Mouse (Mus musculus) heart, embryonic 12.5 days (tissue): ENCODE measurements around the gene Fam117a. TPM values are rescaled to one million over a fixed set of nuclear protein-coding genes. Genes with fewer than 3 reads are reported as not detected.

Source experiments
- ATAC-seq: fragments of 200-750 bp; cut with Nextera tagmentation; 2 replicates; pipeline ENCODE4 v1.8.0; 2017; ENCODE audit warnings: moderate TSS enrichment, moderate library complexity; ENCODE audit not compliant: insufficient number of reproducible peaks, low FRiP score
- H3K27ac ChIP-seq: fragments of 300-500 bp; sonication (generic); 2 replicates; pipeline ENCODE4 v1.5.1; 2016; ENCODE audit warnings: mild to moderate bottlenecking, moderate library complexity; ENCODE audit not compliant: poor library complexity, severe bottlenecking
- H3K27me3 ChIP-seq: fragments of 300-500 bp; sonication (generic); replicated peaks from 2 replicates; pipeline ENCODE4 v1.6.1; 2016; ENCODE audit warnings: mild to moderate bottlenecking, moderate library complexity
- H3K36me3 ChIP-seq: fragments of 300-500 bp; sonication (generic); 2 replicates; pipeline ENCODE4 v1.6.1; 2016; ENCODE audit warnings: mild to moderate bottlenecking, moderate library complexity
- H3K4me1 ChIP-seq: fragments of 300-500 bp; sonication (generic); replicated peaks from 2 replicates; pipeline ENCODE4 v1.6.1; 2016; ENCODE audit warnings: mild to moderate bottlenecking
- H3K4me2 ChIP-seq: fragments of 300-500 bp; sonication (generic); 2 replicates; pipeline ENCODE4 v1.6.1; 2016; ENCODE audit warnings: mild to moderate bottlenecking, moderate library complexity
- H3K4me3 ChIP-seq: fragments of 300-500 bp; sonication (generic); 2 replicates; pipeline ENCODE4 v1.5.1; 2016; ENCODE audit warnings: mild to moderate bottlenecking
- H3K9ac ChIP-seq: fragments of 300-500 bp; sonication (generic); 2 replicates; pipeline ENCODE4 v1.6.1; 2016; ENCODE audit warnings: mild to moderate bottlenecking, moderate library complexity
- H3K9me3 ChIP-seq: fragments of 300-500 bp; sonication (generic); replicated peaks from 2 replicates; pipeline ENCODE4 v1.6.1; 2016; ENCODE audit warnings: mild to moderate bottlenecking, moderate library complexity
- WGBS: fragments of 180-500 bp; shearing (Covaris S2); methylation state at CpG from one replicate; pipeline ENCODE4 v1.1.7; 2016; 5-methylcytosine and 5-hydroxymethylcytosine counted together
- polyA plus RNA-seq: library from polyadenylated mRNA; unstranded; fragments of >200 nt; fragmentation: Nextera tagmentation; extraction: Ambion mirVana; gene quantifications from 2 replicates; pipeline ENCODE4 v1.2.1, GENCODE M21; 2016

Fam117a gene
- polyA plus RNA-seq, 1 experiment from 2014 or later, result 12.9 TPM

- Histone ChIP-seq H3K27ac (no peak overlapping the region), H3K36me3 (peaks cover 39% of the 10 kb centered on the region), H3K9ac (no peak overlapping the region; the same call in 1 of the 2 replicates), H3K9me3 (no peaks in the 10 kb centered on the region), H3K27me3 (no peaks in the 10 kb centered on the region), H3K4me3 (no peak overlapping the region), H3K4me1 (no peaks in the 10 kb centered on the region), H3K4me2 (no peak overlapping the region)
- no peak for ATAC-seq
- WGBS, result 32% methylated on average over 5 of the region's 5 CpGs
Observed at GRCm38 (mm10) chr11:95393500-95393816, 56.6 kb downstream of the Fam117a start.

GRCm38 (mm10) chr11:95394112-95394511 is 57.3 kb downstream of the Fam117a start:
- Histone ChIP-seq H3K4me1 (no peaks in the 10 kb centered on the region), H3K27ac (no peak overlapping the region), H3K27me3 (no peaks in the 10 kb centered on the region), H3K9me3 (no peaks in the 10 kb centered on the region), H3K9ac (no peak overlapping the region), H3K4me3 (no peak overlapping the region), H3K36me3 (peaks cover 33% of the 10 kb centered on the region), H3K4me2 (no peak overlapping the region)
- no peak for ATAC-seq
- WGBS, result 56% methylated on average over 5 of the region's 5 CpGs

DNA sequence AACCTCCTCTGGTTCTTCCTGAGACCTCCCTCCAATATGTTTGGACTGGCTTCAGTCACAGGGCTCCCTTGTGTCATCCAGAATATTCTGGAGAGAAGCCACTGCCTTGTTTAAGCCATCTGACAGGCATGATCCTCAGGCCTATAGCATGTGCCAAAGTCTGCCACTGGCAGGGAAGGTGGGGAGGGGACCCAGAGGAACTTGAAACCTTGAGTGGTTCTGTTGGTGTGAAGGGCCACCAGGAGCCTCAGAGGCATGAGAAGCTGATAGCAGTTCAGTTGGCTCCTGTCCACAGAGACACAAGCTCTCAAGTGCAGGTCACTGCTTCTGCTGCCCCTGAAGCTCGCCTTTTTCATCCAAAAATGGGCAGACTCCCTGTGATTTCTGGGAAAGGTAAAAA is 59.7 kb downstream of the Fam117a start:
- H3K27ac ChIP-seq, result no peak overlapping the region
- H3K4me3 ChIP-seq, result no peak overlapping the region
- no peaks in the 10 kb centered on the region for H3K4me1 ChIP-seq
- H3K9ac ChIP-seq, result 0 out of 2 replicates have a peak overlapping the region, but pooled peaks have one; percentile 15
- H3K4me2 ChIP-seq, result no peak overlapping the region
- ATAC-seq, result no peak
- no peaks in the 10 kb centered on the region for H3K9me3 ChIP-seq
- no peaks in the 10 kb centered on the region; the same call in 1 of the 2 replicates for H3K27me3 ChIP-seq
- WGBS, result 65% methylated on average over 1 of the region's 1 CpGs
- H3K36me3 ChIP-seq, result peaks cover 10% of the 10 kb centered on the region

- H3K4me3 ChIP-seq, result no peak overlapping the region
- ATAC-seq, result no peak
- H3K36me3 ChIP-seq, result no peaks in the 10 kb centered on the region
- H3K4me1 ChIP-seq, result peaks cover 13% of the 10 kb centered on the region
- 57% methylated on average over 14 of the region's 14 CpGs for WGBS
- H3K27me3 ChIP-seq, result no peaks in the 10 kb centered on the region; the same call in 1 of the 2 replicates
- H3K27ac ChIP-seq, result no peak overlapping the region
- no peak overlapping the region for H3K9ac ChIP-seq
- no peaks in the 10 kb centered on the region for H3K9me3 ChIP-seq
- peak overlapping the region; percentile 11; the same call in 1 of the 2 replicates for H3K4me2 ChIP-seq
Observed at GRCm38 (mm10) chr11:95397843-95398835, 61.3 kb downstream of the Fam117a start.

GRCm38 (mm10) chr11:95399520-95400020 is 62.8 kb downstream of the Fam117a start:
- no peak for ATAC-seq
- H3K36me3 ChIP-seq, result no peaks in the 10 kb centered on the region
- no peak overlapping the region for H3K4me2 ChIP-seq
- no peak overlapping the region for H3K4me3 ChIP-seq
- no peaks in the 10 kb centered on the region; the same call in 1 of the 2 replicates for H3K27me3 ChIP-seq
- H3K9me3 ChIP-seq, result no peaks in the 10 kb centered on the region
- H3K27ac ChIP-seq, result no peak overlapping the region
- no peak overlapping the region for H3K9ac ChIP-seq
- WGBS, result 74% methylated on average over 13 of the region's 13 CpGs
- peaks cover 19% of the 10 kb centered on the region for H3K4me1 ChIP-seq

GRCm38 (mm10) chr11:95401568-95401967 is 64.8 kb downstream of the Fam117a start:
- H3K9me3 ChIP-seq, result no peaks in the 10 kb centered on the region
- no peak overlapping the region for H3K4me2 ChIP-seq
- H3K27ac ChIP-seq, result no peak overlapping the region
- no peaks in the 10 kb centered on the region for H3K36me3 ChIP-seq
- H3K27me3 ChIP-seq, result no peaks in the 10 kb centered on the region; the same call in 1 of the 2 replicates
- peaks cover 19% of the 10 kb centered on the region for H3K4me1 ChIP-seq
- no peak for ATAC-seq
- 84% methylated on average over 5 of the region's 5 CpGs for WGBS
- H3K4me3 ChIP-seq, result no peak overlapping the region
- no peak overlapping the region for H3K9ac ChIP-seq

DNA sequence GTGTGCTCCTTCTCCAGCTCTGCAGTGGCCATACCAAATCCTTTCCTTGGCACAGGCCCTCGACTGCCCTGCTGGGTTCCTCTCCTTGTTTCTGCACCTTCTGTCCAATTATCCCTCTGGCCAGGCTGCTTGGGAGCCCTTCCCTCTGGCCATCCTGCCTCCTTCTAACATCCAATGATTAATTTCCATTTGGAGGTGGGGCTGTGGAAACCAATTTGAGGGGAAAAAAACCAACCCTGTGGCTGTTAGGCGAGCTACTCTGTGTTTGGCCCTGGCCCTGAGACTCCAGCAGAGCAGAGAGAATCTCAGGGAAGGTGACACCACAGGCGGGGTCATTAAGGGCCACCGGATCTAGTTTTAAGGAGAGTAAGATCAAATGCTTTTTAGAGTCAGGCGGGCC is 65.4 kb downstream of the Fam117a start:
- H3K9ac ChIP-seq, result 0 out of 2 replicates have a peak overlapping the region, but pooled peaks have one; percentile 4
- no peak for ATAC-seq
- no peaks in the 10 kb centered on the region for H3K36me3 ChIP-seq
- WGBS, result 13% methylated on average over 5 of the region's 5 CpGs
- H3K9me3 ChIP-seq, result no peaks in the 10 kb centered on the region
- H3K4me3 ChIP-seq, result no peak overlapping the region
- H3K4me1 ChIP-seq, result peaks cover 19% of the 10 kb centered on the region
- no peak overlapping the region for H3K4me2 ChIP-seq
- no peaks in the 10 kb centered on the region; the same call in 1 of the 2 replicates for H3K27me3 ChIP-seq
- peak overlapping the region; percentile 68 for H3K27ac ChIP-seq

DNA sequence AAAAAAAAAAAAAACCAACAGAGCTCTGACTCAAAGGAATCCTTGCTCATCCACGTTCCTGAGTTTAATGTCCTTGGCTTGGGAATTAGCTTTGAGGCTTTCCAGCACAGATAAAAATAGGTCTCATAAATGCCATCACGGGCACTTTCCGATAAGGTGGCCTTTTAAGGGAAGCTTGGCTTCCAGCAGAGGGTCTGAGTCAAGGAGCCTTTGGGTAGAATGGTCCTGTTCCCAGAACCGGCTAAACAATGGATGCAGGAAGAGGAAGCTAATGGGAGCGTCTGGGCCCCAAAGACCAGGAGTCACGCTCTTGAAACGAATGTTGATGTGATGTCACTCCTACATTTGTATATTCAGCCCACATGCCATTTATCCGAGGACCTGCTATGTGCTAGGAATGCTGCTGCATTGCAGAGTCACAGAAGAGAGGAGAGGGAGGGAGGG is 65.9 kb downstream of the Fam117a start:
- peak overlapping the region; percentile 68 for H3K27ac ChIP-seq
- H3K36me3 ChIP-seq, result no peaks in the 10 kb centered on the region
- H3K9me3 ChIP-seq, result no peaks in the 10 kb centered on the region
- no peak overlapping the region for H3K9ac ChIP-seq
- 12% methylated on average over 8 of the region's 8 CpGs for WGBS
- peak overlapping the region; percentile 27; the same call in 1 of the 2 replicates for H3K4me2 ChIP-seq
- no peak overlapping the region for H3K4me3 ChIP-seq
- H3K4me1 ChIP-seq, result peaks cover 19% of the 10 kb centered on the region
- H3K27me3 ChIP-seq, result no peaks in the 10 kb centered on the region; the same call in 1 of the 2 replicates
- ATAC-seq, result no peak

DNA sequence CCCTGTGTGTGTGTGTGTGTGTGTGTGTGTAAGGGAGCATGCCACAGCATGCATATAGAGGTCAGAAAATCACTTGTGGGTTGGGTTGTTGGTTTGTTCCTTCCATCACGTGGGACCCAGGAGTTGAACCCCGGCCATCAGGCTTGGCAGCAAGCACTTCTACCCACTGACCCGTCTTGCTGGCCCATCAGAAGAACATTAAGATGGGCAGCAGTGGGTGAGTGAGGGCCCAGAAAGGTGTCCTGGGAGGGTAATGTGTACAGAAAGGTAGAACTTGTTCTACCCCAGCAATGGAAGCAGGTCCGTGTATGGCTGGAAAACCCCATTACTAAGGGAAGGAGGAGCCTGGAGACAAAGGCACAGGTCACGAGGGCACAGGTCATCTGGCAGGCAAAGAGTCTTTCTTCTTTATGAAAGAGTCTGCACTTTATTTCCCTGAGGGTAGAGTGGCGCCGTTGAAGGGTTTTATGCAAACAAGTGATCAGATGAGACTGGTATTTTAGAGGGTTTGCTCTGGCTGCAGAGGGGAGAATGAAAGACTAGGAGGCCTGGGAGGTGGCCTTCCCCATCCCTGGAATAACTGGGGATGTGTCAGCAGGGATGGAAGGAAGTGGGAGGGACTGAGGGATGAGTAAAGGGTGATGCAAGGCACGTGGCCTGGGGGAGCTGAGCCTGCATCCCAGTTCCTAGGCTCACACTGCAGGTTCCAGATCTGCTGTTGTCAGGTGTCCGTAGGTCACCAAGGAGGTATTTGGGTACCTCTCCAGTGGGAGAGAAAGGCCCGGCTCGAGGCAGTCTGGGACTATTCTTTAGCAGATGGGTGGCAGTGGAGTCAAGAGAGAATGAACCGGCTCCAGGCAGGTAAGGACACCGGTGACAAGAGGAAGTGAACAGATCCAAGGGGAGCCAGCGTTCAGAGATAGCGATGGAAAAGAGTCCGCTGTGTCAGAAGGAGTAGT is 66.8 kb downstream of the Fam117a start:
- Histone ChIP-seq H3K9me3 (no peaks in the 10 kb centered on the region), H3K4me2 (no peak overlapping the region), H3K4me1 (peaks cover 19% of the 10 kb centered on the region), H3K9ac (peak overlapping the region; percentile 52), H3K27ac (peak overlapping the region; percentile 68), H3K36me3 (no peaks in the 10 kb centered on the region), H3K27me3 (no peaks in the 10 kb centered on the region; the same call in 1 of the 2 replicates), H3K4me3 (no peak overlapping the region)
- no peak for ATAC-seq
- 74% methylated on average over 16 of the region's 16 CpGs for WGBS

GRCm38 (mm10) chr11:95405771-95406170 is 69.0 kb downstream of the Fam117a start:
- WGBS, result 75% methylated on average over 4 of the region's 4 CpGs
- Histone ChIP-seq H3K4me2 (no peak overlapping the region), H3K27ac (no peak overlapping the region), H3K4me1 (peaks cover 23% of the 10 kb centered on the region), H3K36me3 (no peaks in the 10 kb centered on the region), H3K4me3 (no peak overlapping the region), H3K27me3 (no peaks in the 10 kb centered on the region), H3K9me3 (no peaks in the 10 kb centered on the region), H3K9ac (no peak overlapping the region)
- ATAC-seq, result no peak
